8 mouse cellular contexts compared by ENCODE assay signal in the genomic region with DNA sequence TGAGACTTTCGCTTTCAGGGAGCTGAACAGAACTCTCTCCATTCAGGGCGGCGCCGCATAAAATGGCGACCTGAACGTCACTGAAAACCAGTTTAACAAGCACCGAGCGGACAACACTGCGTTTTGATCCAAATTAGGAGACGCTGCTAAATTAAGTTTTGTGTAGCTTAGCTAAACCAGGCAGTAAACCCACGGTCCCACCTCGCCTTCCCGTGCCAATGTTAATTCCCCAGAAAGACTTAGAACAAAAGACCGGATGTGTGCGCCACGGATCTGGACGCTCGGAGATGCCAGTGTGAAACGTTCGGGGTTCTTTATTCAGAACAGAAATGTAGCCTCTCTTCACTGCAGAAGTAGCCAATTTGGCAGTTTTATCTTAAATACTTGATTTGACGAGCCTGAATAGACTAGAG. TPM values are rescaled to one million over a fixed set of nuclear protein-coding genes. Genes with fewer than 3 reads are reported as not detected.
DNase-seq lines count a peak whose midpoint lies in the region; ATAC-seq and TF ChIP-seq lines count a peak whose summit lies in the region.

No protein-coding gene starts in this region.

- no peak for TF ChIP-seq EP300 in stomach, postnatal 0 days (optimal IDR thresholded peaks at IDR 0.05)

- no peaks in the 10 kb centered on the region for H3K9me3 ChIP-seq in heart, embryonic 12.5 days (replicated peaks)
- H3K9me3 ChIP-seq in kidney, postnatal 0 days (replicated peaks; ENCODE audit: low read length), result no peaks in the 10 kb centered on the region
- no peaks in the 10 kb centered on the region for H3K9me3 ChIP-seq in liver, embryonic 15.5 days (replicated peaks)
- H3K9me3 ChIP-seq in neural tube, embryonic 11.5 days (ENCODE audit: control insufficient read depth, low read length), result no peaks in the 10 kb centered on the region
- no peaks in the 10 kb centered on the region for H3K9me3 ChIP-seq in stomach, postnatal 0 days (ENCODE audit: control insufficient read depth, low read length)

- peak overlapping the region; percentile 88 for H3K9ac ChIP-seq in heart, embryonic 12.5 days
- peak overlapping the region; percentile 76 for H3K9ac ChIP-seq in kidney, postnatal 0 days (ENCODE audit: low read depth, low read length)
- peak overlapping the region; percentile 78 for H3K9ac ChIP-seq in liver, embryonic 15.5 days
- H3K9ac ChIP-seq in neural tube, embryonic 11.5 days (ENCODE audit: low read length), result peak overlapping the region; percentile 80
- H3K9ac ChIP-seq in stomach, postnatal 0 days (ENCODE audit: low read length), result peak overlapping the region; percentile 76

- TF ChIP-seq POLR2A in embryonic fibroblast, embryonic 13.5 days (IDR thresholded peaks at IDR 0.05; ENCODE audit: low read depth, low read length), result peak; percentile 88

- no peak for ATAC-seq in heart, embryonic 12.5 days (ENCODE audit: insufficient number of reproducible peaks, low FRiP score)
- ATAC-seq in kidney, postnatal 0 days (replicated peaks; ENCODE audit: low FRiP score, low read depth), result no peak
- ATAC-seq in liver, embryonic 15.5 days (ENCODE audit: insufficient read depth), result peak; percentile 3
- 0 out of 2 replicates have a peak, but pooled peaks have one; percentile 3 for ATAC-seq in neural tube, embryonic 11.5 days (ENCODE audit: insufficient read depth, low FRiP score, low TSS enrichment)
- peak; percentile 43; the same call in 1 of the 2 replicates for ATAC-seq in stomach, postnatal 0 days (ENCODE audit: low FRiP score, low TSS enrichment)

- under 1% methylated on average over 21 of the region's 21 CpGs for WGBS in heart, embryonic 12.5 days
- under 1% methylated on average over 21 of the region's 21 CpGs for WGBS in kidney, postnatal 0 days
- under 1% methylated on average over 21 of the region's 21 CpGs for WGBS in liver, embryonic 15.5 days (ENCODE audit: insufficient replicate concordance)
- under 1% methylated on average over 21 of the region's 21 CpGs for WGBS in neural tube, embryonic 11.5 days
- under 1% methylated on average over 21 of the region's 21 CpGs for WGBS in stomach, postnatal 0 days

- H3K4me3 ChIP-seq in embryonic fibroblast, embryonic 13.5 days (ENCODE audit: insufficient read depth, low read length), result peak overlapping the region; percentile 24
- peak overlapping the region; percentile 55 for H3K4me3 ChIP-seq in heart, embryonic 12.5 days
- peak overlapping the region; percentile 49 for H3K4me3 ChIP-seq in kidney, postnatal 0 days (replicated peaks; ENCODE audit: low read depth, low read length)
- H3K4me3 ChIP-seq in liver, embryonic 15.5 days (replicated peaks), result peak overlapping the region; percentile 60
- peak overlapping the region; percentile 39 for H3K4me3 ChIP-seq in neural tube, embryonic 11.5 days (ENCODE audit: low read depth, low read length)
- H3K4me3 ChIP-seq in stomach, postnatal 0 days (ENCODE audit: low read depth, low read length), result peak overlapping the region; percentile 57

- no peak for TF ChIP-seq CTCF in embryonic fibroblast, embryonic 13.5 days (IDR thresholded peaks at IDR 0.05; ENCODE audit: borderline replicate concordance, insufficient read depth, low read length)
- TF ChIP-seq CTCF in kidney, postnatal 0 days (IDR thresholded peaks at IDR 0.05; ENCODE audit: low read depth), result no peak
- no peak for TF ChIP-seq CTCF in stomach, postnatal 0 days (IDR thresholded peaks at IDR 0.05; ENCODE audit: low read depth)

- peaks cover 3% of the 10 kb centered on the region for H3K4me1 ChIP-seq in embryonic fibroblast, embryonic 13.5 days (ENCODE audit: control insufficient read depth, insufficient read depth, low read length)
- peaks cover 19% of the 10 kb centered on the region for H3K4me1 ChIP-seq in heart, embryonic 12.5 days (replicated peaks)
- H3K4me1 ChIP-seq in kidney, postnatal 0 days (replicated peaks; ENCODE audit: insufficient read depth, low read length), result no peaks in the 10 kb centered on the region
- H3K4me1 ChIP-seq in liver, embryonic 15.5 days (replicated peaks), result peaks cover 61% of the 10 kb centered on the region
- peaks cover 24% of the 10 kb centered on the region for H3K4me1 ChIP-seq in neural tube, embryonic 11.5 days (ENCODE audit: control insufficient read depth, insufficient read depth, low read length)
- 0 out of 2 replicates have a peak, but pooled peaks cover 2% of the 10 kb centered on the region for H3K4me1 ChIP-seq in stomach, postnatal 0 days (replicated peaks; ENCODE audit: control insufficient read depth, insufficient read depth)

- no peaks in the 10 kb centered on the region for H3K27me3 ChIP-seq in heart, embryonic 12.5 days (replicated peaks)
- no peaks in the 10 kb centered on the region for H3K27me3 ChIP-seq in kidney, postnatal 0 days (ENCODE audit: insufficient read depth, low read length)
- H3K27me3 ChIP-seq in liver, embryonic 15.5 days, result no peaks in the 10 kb centered on the region
- no peaks in the 10 kb centered on the region for H3K27me3 ChIP-seq in neural tube, embryonic 11.5 days (ENCODE audit: control insufficient read depth, insufficient read depth, low read length)
- no peaks in the 10 kb centered on the region for H3K27me3 ChIP-seq in stomach, postnatal 0 days (ENCODE audit: control insufficient read depth, insufficient read depth, low read length)

- DNase-seq in layer of hippocampus, adult 11-12 months (ENCODE audit: low spot score), result peak; percentile 72
- DNase-seq in layer of hippocampus, adult 9-10 months (ENCODE audit: low spot score), result no peak
- peak; percentile 86 for DNase-seq in kidney, postnatal 0 days (ENCODE audit: low spot score)
- peak; percentile 81 for DNase-seq in neural tube, embryonic 11.5 days (ENCODE audit: low spot score)
- DNase-seq in stomach, postnatal 0 days (ENCODE audit: low spot score), result peak; percentile 83

- H3K36me3 ChIP-seq in heart, embryonic 12.5 days, result no peaks in the 10 kb centered on the region
- no peaks in the 10 kb centered on the region for H3K36me3 ChIP-seq in kidney, postnatal 0 days (ENCODE audit: insufficient read depth, low read length)
- H3K36me3 ChIP-seq in liver, embryonic 15.5 days (replicated peaks), result no peaks in the 10 kb centered on the region
- no peaks in the 10 kb centered on the region for H3K36me3 ChIP-seq in neural tube, embryonic 11.5 days (ENCODE audit: control insufficient read depth, insufficient read depth, low read length)
- no peaks in the 10 kb centered on the region for H3K36me3 ChIP-seq in stomach, postnatal 0 days (ENCODE audit: control insufficient read depth, insufficient read depth, low read length)

- H3K4me2 ChIP-seq in heart, embryonic 12.5 days, result peak overlapping the region; percentile 90
- H3K4me2 ChIP-seq in kidney, postnatal 0 days (ENCODE audit: low read length), result peak overlapping the region; percentile 78
- H3K4me2 ChIP-seq in liver, embryonic 15.5 days, result peak overlapping the region; percentile 74
- peak overlapping the region; percentile 83 for H3K4me2 ChIP-seq in neural tube, embryonic 11.5 days (ENCODE audit: low read depth)
- peak overlapping the region; percentile 80 for H3K4me2 ChIP-seq in stomach, postnatal 0 days (replicated peaks; ENCODE audit: low read depth)

- peak overlapping the region; percentile 80 for H3K27ac ChIP-seq in embryonic fibroblast, embryonic 13.5 days (ENCODE audit: insufficient read depth, low read length)
- H3K27ac ChIP-seq in heart, embryonic 12.5 days (ENCODE audit: poor library complexity, severe bottlenecking), result peak overlapping the region; percentile 97
- H3K27ac ChIP-seq in kidney, postnatal 0 days, result peak overlapping the region; percentile 97
- peak overlapping the region; percentile 97 for H3K27ac ChIP-seq in liver, embryonic 15.5 days (replicated peaks)
- peak overlapping the region; percentile 97 for H3K27ac ChIP-seq in neural tube, embryonic 11.5 days (ENCODE audit: low read depth, low read length)
- peak overlapping the region; percentile 97 for H3K27ac ChIP-seq in stomach, postnatal 0 days (replicated peaks)

RNA-seq across cellular contexts. Expression of gene Hist1h4d, which starts 3.6 kb away (rescaled TPM):
- polyA plus RNA-seq in embryonic fibroblast, embryonic 13.5 days (2011; ENCODE audit: insufficient read length, low read depth, missing spikeins), result 3.7 and 6.8 TPM in 2 replicates
- polyA plus RNA-seq in heart, embryonic 12.5 days (2016; fragmentation: Nextera tagmentation; extraction: Ambion mirVana), result 43.5 and 46.9 TPM in 2 replicates
- polyA plus RNA-seq in kidney, postnatal 0 days (2015; fragmentation: Nextera tagmentation; extraction: Ambion mirVana), result 68.3 and 77.0 TPM in 2 replicates
- polyA plus RNA-seq in liver, embryonic 15.5 days (2015; fragmentation: Nextera tagmentation; extraction: Ambion mirVana), result 125 and 146 TPM in 2 replicates
- polyA plus RNA-seq in neural tube, embryonic 11.5 days (2014; fragmentation: Nextera tagmentation; extraction: Ambion mirVana), result 89.4 and 91.9 TPM in 2 replicates
- 32.0 and 48.7 TPM in 2 replicates for polyA plus RNA-seq in stomach, postnatal 0 days (2015; fragmentation: Nextera tagmentation; extraction: Ambion mirVana)

RNA-seq across cellular contexts. Expression of gene Hist1h3d, which starts 9.5 kb away (rescaled TPM):
- 2.4 and 5.1 TPM in 2 replicates for polyA plus RNA-seq in embryonic fibroblast, embryonic 13.5 days (2011; ENCODE audit: insufficient read length, low read depth, missing spikeins)
- 1.4 and 1.6 TPM in 2 replicates for polyA plus RNA-seq in heart, embryonic 12.5 days (2016; fragmentation: Nextera tagmentation; extraction: Ambion mirVana)
- 2.6 and 4.2 TPM in 2 replicates for polyA plus RNA-seq in kidney, postnatal 0 days (2015; fragmentation: Nextera tagmentation; extraction: Ambion mirVana)
- polyA plus RNA-seq in liver, embryonic 15.5 days (2015; fragmentation: Nextera tagmentation; extraction: Ambion mirVana), result 6.0 and 7.4 TPM in 2 replicates
- 8.1 and 10.4 TPM in 2 replicates for polyA plus RNA-seq in neural tube, embryonic 11.5 days (2014; fragmentation: Nextera tagmentation; extraction: Ambion mirVana)
- 1.7 and 4.2 TPM in 2 replicates for polyA plus RNA-seq in stomach, postnatal 0 days (2015; fragmentation: Nextera tagmentation; extraction: Ambion mirVana)

RNA-seq across cellular contexts. Expression of gene Hist1h2ad, which starts 10.9 kb away (rescaled TPM):
- 2.9 and 3.0 TPM in 2 replicates for polyA plus RNA-seq in embryonic fibroblast, embryonic 13.5 days (2011; ENCODE audit: insufficient read length, low read depth, missing spikeins)
- polyA plus RNA-seq in heart, embryonic 12.5 days (2016; fragmentation: Nextera tagmentation; extraction: Ambion mirVana), result 1.1 and 2.3 TPM in 2 replicates
- polyA plus RNA-seq in kidney, postnatal 0 days (2015; fragmentation: Nextera tagmentation; extraction: Ambion mirVana), result 0.27 and 0.76 TPM in 2 replicates
- 3.6 and 4.1 TPM in 2 replicates for polyA plus RNA-seq in liver, embryonic 15.5 days (2015; fragmentation: Nextera tagmentation; extraction: Ambion mirVana)
- 0.90 and 4.0 TPM in 2 replicates for polyA plus RNA-seq in neural tube, embryonic 11.5 days (2014; fragmentation: Nextera tagmentation; extraction: Ambion mirVana)
- polyA plus RNA-seq in stomach, postnatal 0 days (2015; fragmentation: Nextera tagmentation; extraction: Ambion mirVana), result 0.67 and 0.79 TPM in 2 replicates

RNA-seq across cellular contexts. Expression of gene Hist1h2bf, which starts 11.0 kb away (rescaled TPM):
- 5.7 and 6.4 TPM in 2 replicates for polyA plus RNA-seq in embryonic fibroblast, embryonic 13.5 days (2011; ENCODE audit: insufficient read length, low read depth, missing spikeins)
- polyA plus RNA-seq in heart, embryonic 12.5 days (2016; fragmentation: Nextera tagmentation; extraction: Ambion mirVana), result 1.5 and 2.0 TPM in 2 replicates
- polyA plus RNA-seq in kidney, postnatal 0 days (2015; fragmentation: Nextera tagmentation; extraction: Ambion mirVana), result 3.4 TPM in 2 replicates
- 4.0 and 6.7 TPM in 2 replicates for polyA plus RNA-seq in liver, embryonic 15.5 days (2015; fragmentation: Nextera tagmentation; extraction: Ambion mirVana)
- 3.4 and 4.1 TPM in 2 replicates for polyA plus RNA-seq in neural tube, embryonic 11.5 days (2014; fragmentation: Nextera tagmentation; extraction: Ambion mirVana)
- 1.1 and 3.2 TPM in 2 replicates for polyA plus RNA-seq in stomach, postnatal 0 days (2015; fragmentation: Nextera tagmentation; extraction: Ambion mirVana)

RNA-seq across cellular contexts. Expression of gene Hist1h2bg, which starts 13.8 kb away (rescaled TPM):
- 12.6 and 22.6 TPM in 2 replicates for polyA plus RNA-seq in embryonic fibroblast, embryonic 13.5 days (2011; ENCODE audit: insufficient read length, low read depth, missing spikeins)
- 4.5 and 4.8 TPM in 2 replicates for polyA plus RNA-seq in heart, embryonic 12.5 days (2016; fragmentation: Nextera tagmentation; extraction: Ambion mirVana)
- polyA plus RNA-seq in kidney, postnatal 0 days (2015; fragmentation: Nextera tagmentation; extraction: Ambion mirVana), result 3.4 and 4.1 TPM in 2 replicates
- 10.0 and 11.6 TPM in 2 replicates for polyA plus RNA-seq in liver, embryonic 15.5 days (2015; fragmentation: Nextera tagmentation; extraction: Ambion mirVana)
- 6.9 and 10.2 TPM in 2 replicates for polyA plus RNA-seq in neural tube, embryonic 11.5 days (2014; fragmentation: Nextera tagmentation; extraction: Ambion mirVana)
- 4.9 and 10.5 TPM in 2 replicates for polyA plus RNA-seq in stomach, postnatal 0 days (2015; fragmentation: Nextera tagmentation; extraction: Ambion mirVana)

Comparison
In these comparisons a context has a peak if more than half of its experiments do, and no peak if none do; other contexts are left out.
1. ATAC-seq: peak in liver, embryonic 15.5 days (single experiment), neural tube, embryonic 11.5 days (single experiment) and stomach, postnatal 0 days (single experiment); none in heart, embryonic 12.5 days (single experiment) and kidney, postnatal 0 days (single experiment).
2. Peak in every context shown above with its lines, with median percentiles within 50 percentile points of each other: H3K27ac ChIP-seq, H3K4me3 ChIP-seq, H3K4me2 ChIP-seq and H3K9ac ChIP-seq.